Mouse (Mus musculus) kidney, postnatal 14 days (tissue): ENCODE measurements around the gene Reps1.
A peak's percentile ranks its signal among the peaks of the same experiment; 100 is the strongest.

Experiments
- DNase-seq: peaks from one replicate; pipeline ENCODE4 v3.0.0; 2022; ENCODE audit warnings: mixed read lengths

Reps1 gene

GRCm38 (mm10) chr10:18055696-18056390, at the start of gene Reps1:
Gene Reps1, plus strand, starts transcription at chr10:18055861.
- no peak for DNase-seq

DNA sequence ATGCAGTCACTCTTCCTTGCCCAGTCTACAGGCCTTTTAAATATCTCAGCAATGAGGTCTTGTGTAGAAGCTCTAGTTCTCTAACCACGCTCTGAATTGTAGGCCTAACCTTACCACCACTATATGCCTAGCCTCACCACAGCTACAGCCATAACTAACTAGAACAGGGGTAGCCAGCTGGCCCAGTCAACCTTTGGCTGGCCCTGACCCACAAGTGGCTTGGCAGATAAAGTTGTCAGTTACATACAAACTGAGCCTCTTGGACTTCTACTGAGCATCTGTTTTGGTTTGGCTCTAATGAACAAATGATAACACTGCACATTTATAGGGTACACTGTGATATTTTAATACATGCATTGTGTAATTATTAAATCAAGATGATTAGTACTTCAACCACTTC, 48.9 kb upstream of the Reps1 start:
- no peak for DNase-seq

DNA sequence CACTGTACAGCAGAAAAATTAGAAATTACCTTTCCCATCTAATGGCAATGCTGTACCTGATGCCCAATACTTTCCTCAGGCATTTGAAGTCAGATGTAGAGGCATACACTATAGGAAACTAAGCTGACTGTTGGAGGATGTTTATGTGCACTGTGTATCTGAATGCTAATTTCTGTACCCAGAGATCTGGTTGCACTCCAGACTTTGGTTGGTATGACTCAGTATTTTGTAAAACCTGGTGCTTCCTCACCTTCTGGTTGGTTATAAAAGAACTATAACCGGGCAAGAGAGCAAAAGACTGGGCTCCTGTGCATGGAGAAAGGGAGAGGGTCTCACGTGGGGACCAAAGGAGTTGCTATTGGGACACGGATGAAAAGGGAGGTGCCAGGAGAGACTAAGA, 48.4 kb upstream of the Reps1 start:
- DNase-seq: no peak

DNA sequence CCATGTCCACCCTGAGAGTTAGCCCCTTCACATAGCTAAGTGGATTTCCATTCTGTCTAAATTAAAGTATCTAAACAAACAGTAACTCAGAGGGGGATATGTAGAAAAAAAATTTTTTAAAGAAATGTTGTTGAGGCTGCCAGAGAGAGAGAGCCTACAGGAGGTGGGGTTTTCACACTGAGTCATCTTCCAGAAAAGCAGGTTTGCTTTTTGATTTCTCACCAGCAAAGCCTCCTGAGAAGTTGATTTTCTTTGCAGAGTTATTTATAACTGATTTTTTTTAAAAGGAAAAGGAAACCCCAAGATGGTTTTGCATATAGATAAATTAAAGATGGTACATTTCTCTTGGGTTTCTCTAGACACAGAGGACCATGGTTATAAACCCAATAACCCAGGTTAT, 47.5 kb upstream of the Reps1 start:
- no peak for DNase-seq

GRCm38 (mm10) chr10:18009744-18010143, 45.9 kb upstream of the Reps1 start:
- DNase-seq: no peak

DNA sequence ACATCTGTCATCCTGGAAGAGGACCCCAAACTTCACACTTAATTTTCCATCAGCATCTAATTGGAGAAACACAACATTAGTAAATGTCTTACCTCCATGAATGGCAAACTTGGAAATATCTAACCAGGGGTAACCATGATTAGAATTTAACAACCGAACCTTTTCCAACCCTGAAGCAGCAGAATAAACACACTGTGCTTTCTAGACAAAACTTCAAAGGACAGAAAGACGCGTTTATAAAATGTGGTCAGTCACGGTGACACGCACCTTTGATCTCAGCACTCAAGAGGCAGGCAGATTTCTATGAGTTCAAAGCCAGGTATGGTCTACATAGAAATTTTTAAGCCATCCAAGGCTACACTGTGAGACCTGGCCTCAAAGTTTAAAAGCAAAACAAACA, 43.9 kb upstream of the Reps1 start:
- DNase-seq: no peak

- DNase-seq: no peak
These were observed 35.2 kb upstream of the Reps1 start for GRCm38 (mm10) chr10:18020443-18020842.

DNA sequence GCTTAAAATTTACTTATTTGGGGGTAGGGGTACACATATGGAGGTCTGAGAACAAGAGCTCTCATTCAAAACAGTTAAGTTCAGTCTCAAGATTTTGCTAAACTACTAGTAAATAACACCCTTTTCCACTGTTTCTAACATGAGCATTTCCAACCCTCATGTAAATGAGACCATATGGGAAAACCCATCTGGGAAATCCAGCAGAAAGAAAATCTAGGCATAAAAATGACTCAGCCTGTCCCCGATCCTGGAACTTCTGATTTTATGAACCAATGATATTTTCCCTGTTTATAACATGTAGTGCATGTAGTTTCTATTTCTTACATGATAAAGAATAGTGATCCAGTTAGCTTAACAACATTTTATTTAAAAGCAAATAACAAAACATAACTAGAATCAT, 34.8 kb upstream of the Reps1 start:
- DNase-seq: no peak

DNA sequence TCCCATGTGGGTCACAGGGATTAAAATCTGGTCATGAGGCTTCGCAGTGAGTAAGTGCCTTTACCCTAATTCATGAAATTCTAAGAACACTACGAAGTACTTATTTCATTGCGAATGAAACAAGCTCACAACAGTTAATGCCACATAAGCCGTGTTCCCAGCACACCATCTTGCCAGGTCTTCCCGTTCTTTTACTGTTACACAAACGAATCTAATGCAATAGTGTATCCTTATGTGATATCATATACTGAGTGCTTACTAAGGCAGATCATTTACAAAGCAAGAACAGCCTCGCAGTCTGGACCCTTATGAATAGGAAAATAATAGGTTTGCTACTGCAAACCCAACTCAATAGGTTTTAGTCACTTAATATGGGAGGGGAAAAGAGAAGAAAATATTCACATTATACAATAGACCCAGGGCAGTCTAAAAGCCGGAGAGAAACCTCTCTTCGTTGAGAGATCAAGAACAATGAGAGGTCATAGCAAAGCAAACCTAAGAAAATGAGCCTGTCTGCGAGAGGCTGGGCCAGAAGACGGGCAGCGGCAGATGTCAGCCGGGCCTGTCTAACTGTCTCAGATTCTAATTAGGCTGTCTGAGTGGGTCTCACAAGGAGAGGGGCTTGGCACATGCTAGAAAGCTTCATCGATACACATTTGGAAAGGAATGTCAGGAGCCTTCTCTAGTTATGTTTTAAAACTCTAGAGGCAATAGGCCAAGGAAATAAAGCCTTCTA, 33.9 kb upstream of the Reps1 start:
- no peak for DNase-seq

DNA sequence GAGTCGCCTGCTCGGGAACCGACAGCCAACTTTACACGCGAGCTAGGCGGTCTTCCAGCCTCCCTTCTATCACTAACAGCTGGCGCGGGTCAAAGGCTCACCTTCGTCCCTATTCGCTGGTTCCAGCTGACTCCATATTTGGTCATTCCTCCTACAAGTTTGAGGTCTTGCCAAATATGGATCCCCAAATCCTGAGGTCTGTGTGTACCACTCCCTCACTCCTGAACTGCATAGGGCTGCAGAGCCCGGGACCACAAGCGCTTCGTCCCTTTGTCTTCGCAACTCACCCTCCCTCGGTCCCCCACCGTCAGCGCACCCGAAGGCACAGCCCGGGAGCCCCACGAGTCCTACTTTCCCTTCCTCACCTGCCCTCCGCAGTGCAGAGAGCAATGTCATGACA, 33.3 kb upstream of the Reps1 start:
- DNase-seq: peak; percentile 89

DNA sequence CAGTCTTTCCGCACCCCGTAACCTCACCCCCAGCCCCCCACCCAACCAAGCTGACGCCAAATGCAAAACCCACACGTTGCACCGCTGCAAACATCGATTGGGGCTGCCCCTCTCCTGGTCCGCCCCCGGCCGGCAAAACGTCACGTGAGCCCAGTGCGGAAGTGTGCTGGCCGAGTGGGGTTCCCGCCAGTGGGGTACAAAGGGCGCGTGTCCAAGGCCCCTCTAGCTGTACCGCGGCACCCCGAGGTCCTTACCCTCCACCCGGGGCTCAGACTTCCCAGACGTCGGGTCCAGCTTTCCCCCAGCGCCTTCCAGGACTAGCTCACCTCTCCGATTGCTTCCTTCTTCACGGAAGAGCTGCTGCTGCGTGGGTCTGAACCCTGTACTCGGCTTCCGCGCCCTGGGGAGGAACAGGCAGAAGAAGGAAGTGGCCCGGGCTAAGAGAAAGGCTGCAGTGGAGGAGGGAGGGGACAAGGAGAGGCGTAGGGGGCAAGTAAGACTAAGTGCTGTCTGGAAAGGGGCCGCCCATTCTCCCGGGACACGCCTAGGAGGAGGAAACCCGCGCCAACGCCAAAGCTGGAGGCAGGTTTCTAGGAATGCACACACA, 32.8 kb upstream of the Reps1 start, which contains the start of gene Abracl:
Abracl (minus strand) TSS at position 548 of the 607 bp plus-strand sequence.
- DNase-seq: peak; percentile 79

DNA sequence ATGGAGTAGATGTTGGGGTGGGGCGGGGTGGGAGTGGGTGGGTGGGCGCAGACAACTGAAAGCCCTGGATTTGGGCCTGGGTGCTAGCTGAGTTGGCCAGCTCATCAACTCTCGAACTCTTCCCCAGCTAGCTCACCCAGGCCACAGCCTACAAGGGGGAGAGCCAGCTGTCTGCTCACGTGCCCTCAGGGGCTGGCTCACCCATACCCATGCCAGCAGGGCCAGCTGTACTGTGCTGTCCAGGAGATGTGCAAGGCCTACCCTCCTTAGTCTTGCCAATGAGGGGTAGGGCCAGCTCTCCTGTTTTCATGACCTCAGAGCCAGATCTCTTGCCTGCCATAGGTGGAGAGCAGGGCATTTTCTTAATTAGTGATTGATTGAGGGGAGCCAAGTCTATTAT, 21.3 kb upstream of the Reps1 start:
- no peak for DNase-seq

- DNase-seq: peak; percentile 14
These were observed 18.8 kb upstream of the Reps1 start for GRCm38 (mm10) chr10:18036849-18037248.

DNA sequence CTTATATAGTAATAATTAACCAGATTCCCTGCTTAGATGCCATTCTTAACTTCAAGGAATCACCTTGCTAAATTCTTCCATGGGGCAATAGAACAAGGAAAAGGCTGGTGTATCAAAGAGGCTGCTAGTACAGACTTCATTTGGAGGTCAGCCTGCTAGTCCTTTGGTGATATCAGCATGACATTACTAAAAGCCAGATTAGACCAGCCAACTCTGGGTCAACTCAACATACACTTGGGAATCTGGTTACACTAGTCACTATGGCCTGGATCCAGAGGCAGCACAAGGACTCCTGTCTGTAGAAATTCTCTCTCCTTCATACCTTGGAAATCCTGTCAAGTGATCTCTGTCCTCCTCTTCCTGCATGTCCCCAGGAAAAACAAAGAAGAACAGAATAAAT, 9.3 kb upstream of the Reps1 start:
- no peak for DNase-seq

DNA sequence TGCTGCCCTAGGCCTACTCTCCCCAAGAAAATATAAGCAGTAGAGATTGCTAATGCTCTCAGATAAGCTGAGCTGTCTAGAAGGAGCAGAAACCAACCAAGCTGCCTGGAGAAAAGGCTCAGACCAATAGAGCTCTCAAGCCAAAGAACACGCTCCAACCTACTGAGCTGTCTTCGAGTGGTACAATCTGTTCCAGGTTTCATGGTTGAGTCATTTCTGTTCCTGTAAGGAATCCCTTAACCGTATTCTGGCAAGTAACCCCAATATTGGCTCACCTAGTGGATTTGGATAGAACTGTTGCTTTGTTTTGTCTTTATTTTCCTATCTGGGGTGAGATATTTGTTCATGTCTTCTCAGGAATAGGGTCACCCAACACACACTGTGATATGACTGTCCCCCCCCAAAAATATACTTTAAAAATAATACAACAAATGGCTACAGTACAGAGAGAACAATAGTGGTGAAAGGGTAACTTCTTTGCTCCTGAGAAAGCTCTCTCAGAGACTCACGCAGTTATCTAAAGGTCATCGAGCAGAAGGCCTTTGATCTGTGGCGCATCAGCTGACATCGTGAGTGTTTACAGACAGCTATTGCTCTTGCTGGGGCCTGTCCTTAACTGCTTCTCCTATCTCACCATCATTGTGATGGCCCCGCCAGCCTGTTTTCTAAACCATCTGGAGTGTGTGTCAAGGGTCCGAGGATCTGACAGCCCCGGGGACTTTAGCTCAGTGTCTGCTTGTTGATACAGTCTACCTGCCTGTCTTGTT, 8.1 kb upstream of the Reps1 start:
- no peak for DNase-seq

GRCm38 (mm10) chr10:18055009-18055695, 509 bp upstream of the Reps1 start:
- peak; percentile 90 for DNase-seq

GRCm38 (mm10) chr10:18056391-18056745, 707 bp downstream of the Reps1 start:
- no peak for DNase-seq

- no peak for DNase-seq
These were observed 3.1 kb downstream of the Reps1 start for GRCm38 (mm10) chr10:18058681-18059338.

DNA sequence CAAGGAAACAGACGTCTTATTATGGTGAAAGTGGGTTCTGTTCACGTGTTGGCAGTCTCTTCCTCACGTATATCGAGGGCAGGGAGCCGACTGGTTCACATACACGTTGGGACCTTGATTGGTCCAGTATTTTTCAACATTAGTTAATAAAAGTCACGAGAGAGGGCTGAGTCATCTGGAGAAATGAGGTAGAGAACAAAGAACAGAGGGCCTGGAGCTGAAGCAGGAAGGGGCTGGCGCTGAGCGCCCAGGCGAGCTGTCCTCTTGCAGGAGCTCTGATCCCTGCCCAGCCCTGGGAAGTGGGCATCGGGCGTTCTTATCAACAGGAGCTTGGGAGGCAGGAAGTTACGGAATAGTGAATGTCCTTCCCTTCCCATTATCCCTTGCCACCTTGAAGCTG, 4.1 kb downstream of the Reps1 start:
- no peak for DNase-seq

GRCm38 (mm10) chr10:18060778-18061177, 5.1 kb downstream of the Reps1 start:
- no peak for DNase-seq

- DNase-seq: no peak
These were observed 5.9 kb downstream of the Reps1 start for GRCm38 (mm10) chr10:18061533-18061932.

- no peak for DNase-seq
These were observed 9.1 kb downstream of the Reps1 start for GRCm38 (mm10) chr10:18064606-18065228.
